Mouse (Mus musculus) gastrocnemius, adult 2 months (tissue): ENCODE results near the gene Ifi204. TPM values are rescaled to one million over a fixed set of nuclear protein-coding genes. Genes with fewer than 3 reads are reported as not detected.
A peak's percentile ranks its signal among the peaks of the same experiment; 100 is the strongest.
"Not testable (repeated sequence)": the region's sequence is repeated elsewhere in the genome, so short reads cannot be mapped to it uniquely, and the experiment has no call there.

Experiments
- DNase-seq: peaks from one replicate; pipeline ENCODE4 v3.0.0; 2022
- H3K27ac ChIP-seq: fragments of 200-600 bp; 2 replicates; pipeline ENCODE4 v1.8.1; 2022; ENCODE audit warnings: mild to moderate bottlenecking
- H3K4me3 ChIP-seq: fragments of 200-600 bp; 2 replicates; pipeline ENCODE4 v1.8.1; 2022; ENCODE audit warnings: mild to moderate bottlenecking, moderate library complexity
- CTCF ChIP-seq: fragments of 200-600 bp; IDR thresholded peaks from 2 replicates; pipeline ENCODE4 v1.8.1; 2022; ENCODE audit warnings: antibody characterized with exemption, mild to moderate bottlenecking, moderate library complexity
- intact Hi-C: fragments of 180-260 bp; cut with DNase I; formaldehyde crosslinking; loops from one replicate; pipeline ENCODE4 v1.15.1; 2025
- long read RNA-seq, 2 experiments: library from polyadenylated mRNA; stranded (forward); transcript quantifications; one replicate each; pipeline ENCODE4 v2.0.0; 2021
- total RNA-seq, 2 experiments: library from RNA; stranded (reverse); gene quantifications; 2 replicates each; pipeline ENCODE4 v1.2.3; 2021

The Ifi204 gene
- 1 to 10 TPM; 2.6 to 4.4 TPM for total RNA-seq
- long read RNA-seq, experiment 1, partial matches to known transcripts = 0 of 3 reads
- long read RNA-seq, experiment 1, other reads (novel, unspliced or antisense) = 1 of 3 reads
- long read RNA-seq, experiment 2, partial matches to known transcripts = 1 of 2 reads
- long read RNA-seq, experiment 2, other reads (novel, unspliced or antisense) = 0 of 2 reads

DNA sequence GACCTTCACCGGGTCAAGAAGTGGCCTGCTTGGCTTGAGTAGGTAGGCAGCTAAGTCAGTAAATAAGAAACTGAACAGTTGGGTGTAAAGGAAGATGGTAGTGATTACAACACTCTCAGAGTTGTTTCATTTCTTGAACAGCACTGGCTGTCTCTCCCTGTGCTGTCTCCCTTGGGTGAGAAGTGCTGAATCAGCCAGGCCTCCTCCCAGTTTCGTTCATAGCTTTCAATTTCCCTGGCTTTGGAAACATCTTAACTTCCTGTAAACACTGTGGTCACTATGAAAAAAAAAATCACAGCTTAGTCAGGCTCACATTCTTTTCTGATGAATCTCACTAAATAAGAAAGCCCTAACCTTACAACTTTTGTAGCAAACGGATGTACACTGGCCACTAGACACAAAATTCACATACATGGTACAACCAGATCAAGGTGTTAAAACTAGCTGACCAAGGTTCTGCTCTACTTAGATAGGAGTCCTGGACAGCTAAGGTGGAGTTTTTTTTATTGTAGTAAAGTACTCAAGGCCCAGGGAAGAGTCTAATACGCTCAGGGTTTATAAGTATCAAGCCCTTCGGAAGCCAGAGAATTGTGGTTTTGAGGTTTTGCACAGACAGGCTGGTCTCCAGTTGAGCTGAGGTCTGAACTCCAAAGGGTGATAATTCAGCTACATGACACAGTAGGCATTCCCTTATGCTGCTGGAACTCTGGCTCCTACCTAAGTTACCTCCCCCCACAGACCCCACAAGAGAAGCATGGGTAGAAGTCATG is at the start of gene Ifi204:
Ifi204 (minus strand) TSS at position 96 of the 770 bp plus-strand sequence.
- Histone ChIP-seq H3K4me3 (peak within 1 kb of the TSS; percentile 58), H3K27ac (peak within 1 kb of the TSS; percentile 80)
- intact Hi-C loops = not testable (repeated sequence)
- peak; percentile 68 for DNase-seq

DNA sequence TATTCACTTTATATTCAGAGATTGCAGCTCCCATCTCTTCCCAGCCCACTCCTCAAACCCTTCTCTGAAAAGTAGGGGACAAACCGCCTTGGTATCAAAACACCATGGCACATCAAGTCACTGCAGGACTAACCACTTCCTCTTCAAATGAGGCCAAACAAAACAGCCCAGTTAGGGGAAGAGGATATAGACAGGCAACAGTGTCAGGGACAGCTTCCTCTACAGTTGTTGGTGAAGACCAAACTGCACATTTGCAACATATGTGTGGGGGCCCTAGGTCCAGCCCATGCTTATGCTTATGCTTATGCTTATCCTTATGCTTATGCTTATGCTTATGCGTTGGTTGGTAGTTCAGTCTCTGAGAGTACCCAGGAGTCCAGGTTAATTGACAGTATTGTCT is 42.6 kb upstream of the Ifi204 start:
- H3K27ac ChIP-seq, H3K4me3 ChIP-seq, DNase-seq, intact Hi-C loops: not testable (repeated sequence)

DNA sequence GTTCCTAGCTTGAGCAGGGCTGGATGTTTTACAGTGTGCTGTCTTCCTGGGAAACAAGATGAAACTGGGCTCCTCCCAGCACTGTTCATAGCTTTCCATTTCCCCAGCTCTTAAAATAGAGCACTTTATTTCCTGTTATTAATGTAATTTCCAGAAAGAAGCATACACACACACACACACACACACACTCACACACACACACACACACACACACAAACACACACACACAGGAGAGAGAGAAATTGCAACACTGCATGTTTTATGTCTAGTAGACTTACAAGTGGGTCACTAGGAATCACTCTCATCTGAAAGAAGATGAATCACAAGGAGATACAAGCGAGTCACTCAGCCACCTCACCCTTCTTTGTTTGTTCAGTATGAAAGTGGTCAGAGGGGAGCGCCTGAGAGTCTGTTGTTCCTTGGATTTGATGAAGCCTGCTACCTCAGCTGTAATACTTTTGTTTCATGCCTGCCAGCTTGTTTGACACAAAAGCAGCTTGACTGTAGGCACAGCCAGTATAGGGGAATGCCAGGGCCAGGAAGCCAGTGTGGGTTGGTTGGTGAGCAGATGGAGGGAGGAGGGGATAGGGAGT is 36.0 kb upstream of the Ifi204 start:
- intact Hi-C loops, DNase-seq: not testable (repeated sequence)
- Histone ChIP-seq H3K4me3 (peak overlapping the region; percentile 69), H3K27ac (peak overlapping the region; percentile 78)

DNA sequence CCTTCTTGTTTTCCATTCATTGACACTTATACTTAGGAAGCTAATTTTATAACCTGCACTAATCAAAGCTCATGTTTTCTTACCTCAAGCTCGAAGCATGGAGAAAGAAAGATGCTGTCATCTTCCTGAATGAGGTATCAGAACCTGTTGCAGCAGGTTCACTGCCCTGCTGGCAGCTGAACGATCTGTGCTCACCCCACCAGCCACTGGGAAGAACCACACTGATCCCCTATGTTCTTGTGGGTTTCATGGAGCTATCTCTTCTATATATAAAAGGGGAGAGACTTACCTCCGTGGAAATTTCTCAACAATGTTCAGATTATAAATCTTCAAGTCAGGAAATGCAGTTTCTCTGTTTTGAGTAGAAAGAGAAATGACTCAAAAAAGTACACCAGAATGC is 35.5 kb upstream of the Ifi204 start:
- peak overlapping the region; percentile 77 for H3K27ac ChIP-seq
- peak overlapping the region; percentile 69 for H3K4me3 ChIP-seq
- intact Hi-C loops, DNase-seq: not testable (repeated sequence)

GRCm38 (mm10) chr1:173801791-173802190 is 35.0 kb upstream of the Ifi204 start:
- Histone ChIP-seq H3K27ac (peak overlapping the region; percentile 77), H3K4me3 (peak overlapping the region; percentile 69)
- intact Hi-C loops, DNase-seq: not testable (repeated sequence)

- H3K27ac ChIP-seq, H3K4me3 ChIP-seq, intact Hi-C loops, DNase-seq: not testable (repeated sequence)
These were observed 6.7 kb upstream of the Ifi204 start for GRCm38 (mm10) chr1:173773457-173773856.

- DNase-seq, intact Hi-C loops, H3K27ac ChIP-seq, H3K4me3 ChIP-seq: not testable (repeated sequence)
These were observed 6.7 kb downstream of the Ifi204 start for GRCm38 (mm10) chr1:173760032-173760431.

GRCm38 (mm10) chr1:173742262-173742661 is 24.5 kb downstream of the Ifi204 start:
- DNase-seq = no peak
- no peak for TF ChIP-seq CTCF
- H3K4me3 ChIP-seq = peak overlapping the region; percentile 67
- peak overlapping the region; percentile 74 for H3K27ac ChIP-seq
- intact Hi-C loops = no loop called here

DNA sequence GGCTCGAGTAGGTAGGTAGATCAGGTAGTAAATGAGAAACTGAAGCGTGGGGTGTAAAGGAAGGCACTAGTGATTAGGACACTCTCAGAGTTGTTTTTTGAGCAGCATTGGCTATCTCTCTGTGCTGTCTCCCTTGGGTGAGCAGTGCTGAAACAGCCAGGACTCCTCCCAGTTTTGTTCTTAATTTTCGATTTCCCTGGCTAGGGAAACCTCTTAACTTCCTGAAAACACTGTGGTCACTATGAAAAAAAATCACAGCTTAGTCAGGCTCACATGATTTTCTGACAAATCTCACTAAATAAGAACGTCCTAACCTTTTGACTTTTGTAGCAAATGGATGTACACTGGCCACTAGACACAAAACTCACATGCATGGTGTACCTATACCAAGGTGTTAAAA is 25.1 kb downstream of the Ifi204 start, which contains the start of gene Ifi207:
Ifi207 (minus strand) TSS at position 92 of the 400 bp plus-strand sequence.
- peak within 1 kb of the TSS; percentile 67 for H3K4me3 ChIP-seq
- TF ChIP-seq CTCF = no peak
- intact Hi-C loops = no loop called here
- peak; percentile 35 for DNase-seq
- H3K27ac ChIP-seq = peak within 1 kb of the TSS; percentile 85

DNA sequence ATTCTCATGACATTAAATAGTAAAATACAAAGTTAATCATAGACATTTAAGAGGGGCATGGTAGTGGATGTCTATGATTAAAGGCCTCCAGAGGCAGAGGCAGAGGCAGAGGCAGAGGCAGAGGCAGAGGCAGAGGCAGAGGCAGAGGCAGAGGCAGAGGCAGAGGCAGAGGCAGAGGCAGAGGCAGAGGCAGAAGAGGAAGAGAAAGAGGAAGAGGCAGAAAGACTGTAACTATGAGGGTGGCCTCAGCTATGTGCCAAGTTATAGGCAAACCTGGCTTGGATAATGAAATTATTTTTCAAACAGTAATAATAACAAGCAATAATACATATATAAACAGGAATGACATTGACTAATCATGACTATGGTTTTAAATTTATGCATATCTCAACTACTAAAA is 26.2 kb downstream of the Ifi204 start:
- TF ChIP-seq CTCF = no peak
- H3K4me3 ChIP-seq = peak overlapping the region; percentile 67
- H3K27ac ChIP-seq = peak overlapping the region; percentile 85

DNA sequence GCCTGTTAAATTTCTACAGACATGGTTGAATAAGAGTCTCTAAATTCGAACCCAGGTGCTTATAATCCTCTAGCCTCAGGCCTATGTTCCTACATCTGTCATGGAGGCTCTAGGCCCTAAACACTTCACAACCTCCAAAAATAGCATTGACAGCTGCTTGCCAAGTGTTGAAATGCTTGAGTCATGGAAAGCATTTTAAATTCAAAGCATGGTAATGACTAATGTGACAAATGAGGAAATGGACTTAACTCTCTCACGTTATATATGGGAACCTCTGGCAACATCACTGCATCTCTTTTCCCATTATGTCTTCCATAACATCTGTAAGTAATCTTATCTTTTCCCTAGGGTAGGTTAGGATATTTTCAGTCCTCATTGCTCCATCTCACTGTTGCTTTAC is 29.8 kb downstream of the Ifi204 start:
- no peak for TF ChIP-seq CTCF
- Histone ChIP-seq H3K4me3 (no peak overlapping the region), H3K27ac (no peak overlapping the region)
- intact Hi-C loops = no loop called here
- DNase-seq = no peak

More for the DNA sequence above, 26.2 kb downstream of the Ifi204 start:
- no peak for DNase-seq
- intact Hi-C loops = no loop called here

GRCm38 (mm10) chr1:173735015-173735414 is 31.7 kb downstream of the Ifi204 start:
- DNase-seq, intact Hi-C loops, H3K4me3 ChIP-seq, H3K27ac ChIP-seq: not testable (repeated sequence)

DNA sequence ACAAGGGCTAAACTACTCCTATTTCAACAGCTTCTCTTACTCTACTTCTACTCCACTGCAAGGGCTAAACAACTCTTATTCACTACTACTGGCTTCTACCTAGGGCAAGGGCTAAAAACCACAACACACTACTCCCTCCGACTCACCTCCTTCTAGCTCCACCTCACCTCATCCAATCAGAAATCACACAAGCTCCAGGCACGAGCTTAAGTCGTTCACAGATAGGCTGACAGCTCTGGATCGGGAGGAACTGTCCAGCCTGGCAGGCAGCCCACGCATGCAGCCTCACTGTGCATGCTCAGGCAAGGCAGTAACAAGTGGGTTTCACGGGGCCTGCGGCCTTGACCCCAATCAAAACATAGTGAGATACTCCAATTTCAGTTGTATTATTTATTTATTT is 33.5 kb downstream of the Ifi204 start:
- peak; percentile 15 for DNase-seq
- H3K27ac ChIP-seq = no peak overlapping the region
- no peak overlapping the region for H3K4me3 ChIP-seq
- intact Hi-C loops = no loop called here
- TF ChIP-seq CTCF = no peak

Other genes with a start within 250 kb of the Ifi204 start
- gene Ifi214, start 231.0 kb downstream of the Ifi204 start, total RNA-seq = not detected
- not detected for gene Ifi213, start 167.7 kb downstream of the Ifi204 start, total RNA-seq
- gene Ifi209, start 136.0 kb downstream of the Ifi204 start, total RNA-seq = under 1 TPM; 0.11 to 0.18 TPM
- under 1 TPM; 0.08 TPM for gene Ifi208, start 93.3 kb downstream of the Ifi204 start, total RNA-seq
- 1 to 10 TPM; 3.2 to 6.6 TPM for gene Ifi207, start 25.2 kb downstream of the Ifi204 start, total RNA-seq
- 1 to 10 TPM; 1.1 to 3.3 TPM for gene Ifi211, start 146.1 kb upstream of the Ifi204 start, total RNA-seq
- gene Mndal, start 175.5 kb upstream of the Ifi204 start, total RNA-seq = 1 to 10 TPM; 3.1 to 6.1 TPM
- 1 to 10 TPM; 2.7 to 4.8 TPM for gene Ifi203, start 175.7 kb upstream of the Ifi204 start, total RNA-seq
- gene Ifi202b, start 215.8 kb upstream of the Ifi204 start, total RNA-seq = not detected